Mouse (Mus musculus) adrenal gland, adult (tissue): Measurements from ENCODE around the gene Selenoh.
A peak's percentile ranks its signal among the peaks of the same experiment; 100 is the strongest.

ENCODE experiments used
- DNase-seq, 2 experiments: peaks; one replicate each; pipeline ENCODE4 v3.0.0; 2022 to 2023; ENCODE audit warnings: low spot score in 1 of 2; ENCODE audit not compliant: inconsistent age in 2 of 2

Selenoh gene

GRCm38 (mm10) chr2:84670569-84670933 is at the start of gene Selenoh:
Selenoh (minus strand) TSS chr2:84670770.
- DNase-seq = peak; percentile 81 to 94

- DNase-seq = peak in 1 of 2 experiments; percentile 55
These were observed 46.8 kb upstream of the Selenoh start for GRCm38 (mm10) chr2:84717357-84717756.

- DNase-seq = peak in 1 of 2 experiments; percentile 78
These were observed 46.1 kb upstream of the Selenoh start for GRCm38 (mm10) chr2:84716423-84717355.

DNA sequence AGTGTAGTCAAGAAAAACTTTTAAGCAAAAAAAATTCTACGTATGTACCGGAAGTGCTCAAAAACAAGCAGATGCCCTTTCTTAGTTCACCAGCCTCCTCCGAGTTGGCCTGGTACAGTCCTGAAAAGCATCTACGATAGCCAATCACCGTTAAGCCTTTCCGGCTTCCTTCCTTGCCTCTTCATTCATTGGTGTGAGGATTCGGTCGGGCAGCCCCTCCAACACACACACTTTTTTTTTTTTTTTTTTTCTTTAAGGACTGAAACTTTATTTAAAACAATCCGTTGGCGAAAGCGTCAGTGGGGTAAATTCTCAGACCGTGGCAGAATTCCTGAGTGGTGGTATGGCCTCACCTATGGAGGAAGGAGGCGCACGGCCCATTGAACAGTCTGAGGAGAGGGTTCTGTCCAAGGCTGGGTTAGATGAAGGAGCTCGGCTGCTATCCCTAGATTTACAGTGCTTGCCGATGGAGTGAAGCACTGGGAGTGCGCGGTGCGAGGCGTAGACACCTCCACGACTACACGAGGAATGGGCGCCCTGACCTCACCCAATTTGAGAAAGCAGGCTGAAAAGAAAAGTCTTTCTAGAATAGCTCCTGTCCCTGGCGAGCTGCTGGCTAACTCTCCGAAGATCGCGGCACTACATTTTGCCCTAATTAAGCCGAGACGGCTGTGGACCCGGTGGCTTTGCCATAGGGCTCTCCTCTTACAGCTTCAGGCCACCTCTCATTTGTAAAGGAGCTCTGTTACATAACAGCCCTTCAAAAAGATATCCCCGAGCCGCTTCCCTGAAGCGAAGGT is 45.2 kb upstream of the Selenoh start:
- peak; percentile 81 to 94 for DNase-seq

DNA sequence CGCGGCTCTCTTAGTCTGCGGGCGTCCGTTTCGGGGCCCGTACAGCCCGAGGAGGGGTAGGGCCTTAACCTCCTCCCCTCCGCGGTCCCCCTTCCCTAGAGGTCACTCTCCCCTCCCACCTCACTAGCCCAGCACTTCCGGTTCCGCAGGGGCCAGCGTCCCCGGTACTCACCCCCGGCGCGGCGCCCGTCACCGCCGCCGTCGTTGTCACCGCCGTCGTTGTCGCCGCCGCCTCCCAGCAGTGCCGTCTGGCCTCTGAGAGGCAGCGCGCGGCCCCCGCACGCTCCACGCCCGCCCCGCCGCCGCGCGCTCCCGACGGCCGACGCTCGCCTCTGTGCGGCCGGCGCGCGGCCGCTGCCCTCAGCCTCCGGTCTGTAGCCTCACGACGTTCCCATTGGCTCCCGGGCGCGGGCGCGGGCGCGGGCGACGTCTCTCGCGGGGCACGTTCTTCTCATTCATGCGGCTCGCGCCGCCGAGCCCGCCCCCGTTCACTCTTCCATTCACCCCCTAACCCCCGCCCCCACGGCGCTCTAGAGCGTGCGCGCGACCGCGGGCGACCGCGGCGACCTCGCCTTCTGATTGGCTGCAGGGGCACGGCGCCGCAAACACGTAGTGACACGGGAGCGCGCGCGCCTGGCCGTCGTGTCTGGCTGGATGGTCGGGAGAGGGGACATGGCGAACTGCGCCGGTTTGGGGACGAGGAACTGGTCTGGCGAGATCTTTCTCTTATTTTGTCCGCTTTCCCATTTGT is 44.4 kb upstream of the Selenoh start, which contains the start of gene Zdhhc5:
TSS of gene Zdhhc5 (minus strand) at position 370 of the 751 bp plus-strand sequence.
- peak; percentile 99 to 100 for DNase-seq

GRCm38 (mm10) chr2:84714422-84714810 is 43.8 kb upstream of the Selenoh start:
- no peak for DNase-seq

- no peak for DNase-seq
These were observed 41.3 kb upstream of the Selenoh start for GRCm38 (mm10) chr2:84711898-84712297.

DNA sequence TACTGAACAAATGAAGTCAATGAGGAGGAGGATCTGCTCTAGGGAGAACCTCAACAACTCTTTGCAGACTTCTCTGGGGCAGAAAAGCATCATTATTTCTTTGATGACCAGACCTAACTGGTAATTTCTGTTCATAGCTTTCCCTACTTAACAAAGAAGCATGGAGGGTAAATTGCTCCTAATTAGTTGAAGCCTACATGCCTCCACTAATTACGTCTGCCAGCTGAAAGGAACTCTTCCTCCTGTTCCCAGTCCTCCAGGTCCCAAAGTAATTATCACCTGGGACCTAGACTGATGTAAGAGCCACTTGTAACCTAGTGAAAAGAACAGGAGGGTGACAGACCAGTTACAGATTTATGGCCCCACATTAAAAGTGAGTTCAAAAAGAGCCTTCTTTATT is 37.0 kb upstream of the Selenoh start:
- no peak for DNase-seq

GRCm38 (mm10) chr2:84705295-84705694 is 34.7 kb upstream of the Selenoh start:
- DNase-seq = no peak

GRCm38 (mm10) chr2:84704329-84704728 is 33.8 kb upstream of the Selenoh start:
- no peak for DNase-seq

GRCm38 (mm10) chr2:84703497-84703896 is 32.9 kb upstream of the Selenoh start:
- no peak for DNase-seq

DNA sequence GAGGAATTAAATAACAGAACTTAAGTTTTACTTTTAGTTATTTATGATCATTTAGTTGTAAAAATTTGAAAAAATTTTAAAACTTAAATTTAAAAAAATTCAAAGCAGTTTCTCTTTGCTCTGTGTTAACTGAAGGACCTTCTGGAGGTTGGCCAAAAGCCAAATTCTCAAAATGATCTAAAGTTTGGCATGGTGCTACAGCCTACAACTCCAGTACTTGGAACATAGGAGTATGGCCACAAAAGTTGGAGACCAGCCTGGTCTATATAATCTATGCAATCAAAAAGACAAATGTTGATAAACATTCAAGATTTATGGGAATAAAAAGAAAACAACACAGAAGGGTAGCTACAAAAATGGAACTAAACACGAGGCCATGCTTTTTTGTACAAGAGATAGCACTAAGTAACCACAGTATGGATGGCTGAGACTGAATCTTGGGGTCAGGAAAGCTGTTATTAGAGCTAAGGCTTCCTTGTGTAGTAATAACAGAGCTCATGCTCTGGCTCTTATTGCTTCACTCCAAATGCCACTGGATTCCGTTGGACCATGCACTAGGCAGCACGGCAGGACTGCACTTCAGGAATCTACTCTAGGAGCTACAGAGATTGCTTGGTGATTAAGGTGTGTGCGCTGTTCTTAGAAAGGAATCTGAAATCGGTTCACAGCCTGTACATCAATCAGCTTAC is 24.6 kb upstream of the Selenoh start:
- no peak for DNase-seq

DNA sequence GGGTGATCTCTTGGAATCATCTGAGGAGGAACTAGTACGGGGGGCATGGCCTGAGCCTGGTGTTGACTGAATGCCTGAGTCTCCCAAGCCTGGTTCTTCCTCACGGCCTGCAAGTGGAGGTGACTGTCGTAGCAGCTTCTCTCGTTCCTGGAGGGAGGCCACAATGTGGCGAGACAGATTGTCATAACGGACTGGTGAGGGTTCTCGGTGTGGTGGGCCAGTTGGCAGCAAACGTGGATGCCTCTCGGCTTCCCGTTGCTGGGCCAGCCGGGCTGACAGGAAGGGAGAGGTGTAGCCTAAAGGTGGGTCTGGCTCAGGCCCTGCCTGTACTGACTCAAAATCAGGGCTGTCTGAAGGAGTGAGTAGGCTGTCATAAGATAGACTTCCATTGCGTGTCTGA is 19.5 kb upstream of the Selenoh start:
- DNase-seq = no peak

- DNase-seq = no peak
These were observed 17.7 kb upstream of the Selenoh start for GRCm38 (mm10) chr2:84688080-84688844.

- no peak for DNase-seq
These were observed 12.1 kb upstream of the Selenoh start for GRCm38 (mm10) chr2:84682605-84683183.

DNA sequence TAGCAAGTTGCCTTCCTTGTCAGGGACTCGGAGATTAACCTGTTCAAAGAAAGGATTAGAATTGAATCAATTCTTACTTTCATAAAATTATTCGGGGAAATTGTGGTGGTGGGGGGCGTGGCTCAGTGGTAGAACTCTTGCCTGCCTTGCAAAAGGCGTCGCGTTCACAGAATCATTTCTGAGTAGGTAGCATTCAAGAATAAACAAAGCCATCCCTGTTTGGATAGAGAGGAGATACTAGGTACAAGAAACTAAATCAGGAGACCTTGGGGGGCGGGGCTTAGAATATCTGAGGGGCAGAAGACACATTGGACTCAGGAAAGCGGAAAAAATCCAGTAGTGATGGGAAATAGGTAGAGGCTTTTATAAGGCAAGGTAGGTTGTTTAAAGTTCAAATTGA is 8.4 kb upstream of the Selenoh start, which contains the start of gene Tmx2:
TSS of gene Tmx2 (minus strand) at position 125 of the 400 bp plus-strand sequence.
- DNase-seq = peak in 1 of 2 experiments; percentile 54

DNA sequence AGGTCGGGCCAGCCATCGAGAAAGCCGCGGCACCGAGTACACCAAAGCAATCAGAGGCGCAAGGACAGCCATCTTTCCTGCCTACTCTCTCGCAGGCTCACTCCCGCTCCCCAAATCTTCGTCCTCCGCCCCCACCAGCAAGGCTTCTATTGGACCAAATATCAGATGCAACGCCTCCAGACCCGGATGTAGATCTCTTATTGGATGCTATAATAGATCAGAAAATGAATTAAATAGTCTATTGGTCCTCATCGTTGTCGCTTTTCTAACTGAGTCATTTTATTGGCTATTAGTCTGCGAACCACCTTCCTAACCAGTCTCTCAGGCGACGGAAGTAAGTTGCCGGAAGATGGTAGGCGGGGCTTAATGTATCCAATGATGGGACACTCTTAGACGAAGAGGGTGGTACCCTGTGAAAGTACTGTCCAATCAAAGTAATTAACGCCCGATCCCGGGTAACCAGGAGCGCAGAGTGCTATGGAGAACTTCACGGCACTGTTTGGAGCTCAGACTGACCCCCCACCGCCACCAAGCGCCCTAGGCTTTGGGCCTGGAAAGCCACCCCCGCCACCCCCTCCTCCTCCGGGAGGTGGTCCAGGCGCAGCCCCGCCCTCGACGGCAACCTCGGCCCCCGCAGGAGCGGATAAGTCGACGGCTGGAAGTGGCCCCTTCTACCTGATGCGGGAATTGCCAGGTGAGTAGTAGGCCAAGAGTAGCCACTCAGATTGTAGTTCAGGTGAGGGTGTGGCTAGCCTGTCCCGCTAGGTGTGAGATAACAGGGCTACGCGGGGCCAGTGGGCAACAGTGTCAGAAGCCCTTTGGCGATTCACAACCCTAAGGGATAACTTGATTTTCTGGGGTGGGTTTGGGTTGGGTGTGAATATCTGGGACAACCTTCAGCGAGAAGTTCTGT is 7.7 kb upstream of the Selenoh start, which contains the start of the genes Gm28635 and Med19:
TSS of gene Gm28635 (minus strand) at position 74 of the 913 bp plus-strand sequence.
TSS of gene Med19 (plus strand) at position 435 of the 913 bp plus-strand sequence.
- DNase-seq = peak; percentile 94 to 98
